Mouse (Mus musculus) spleen, adult 2 months (tissue): Measurements from ENCODE around the gene Apobec1.

Experiments used
- CTCF ChIP-seq: fragments of 200-500 bp; IDR thresholded peaks from 2 replicates; pipeline ENCODE4 v1.5.1; 2011; ENCODE audit warnings: mild to moderate bottlenecking, inconsistent platforms; ENCODE audit not compliant: insufficient read depth, insufficient read length, insufficient replicate concordance; ENCODE audit errors: extremely low read depth
- POLR2A ChIP-seq: fragments of 200-500 bp; IDR thresholded peaks from 2 replicates; pipeline ENCODE4 v1.6.1; 2011; ENCODE audit warnings: low read depth, low read length, inconsistent platforms

GRCm38 (mm10) chr6:122543574-122543973 lies 58.7 kb downstream of the Apobec1 start:
- no peak for TF ChIP-seq POLR2A
- no peak for TF ChIP-seq CTCF
